Mouse (Mus musculus): Measurements from ENCODE around the gene Tenm4. TPM values are rescaled to one million over a fixed set of nuclear protein-coding genes. Genes with fewer than 3 reads are reported as not detected.

The Tenm4 gene
- polyA plus RNA-seq, 1 experiment from 2014 or later: 0.68 TPM

GRCm38 (mm10) chr7:96479139-96479538 is 308.1 kb downstream of the Tenm4 start:
- ATAC-seq: no peak
- Histone ChIP-seq H3K27ac (ENCODE audit: low read depth) (no peak overlapping the region), H3K4me2 (ENCODE audit: low read depth, low read length) (no peak overlapping the region), H3K9me3 (ENCODE audit: low read length) (no peaks in the 10 kb centered on the region), H3K9ac (replicated peaks) (no peak overlapping the region), H3K36me3 (replicated peaks; ENCODE audit: insufficient read depth, low read length) (no peaks in the 10 kb centered on the region), H3K4me1 (ENCODE audit: insufficient read depth) (no peaks in the 10 kb centered on the region), H3K27me3 (ENCODE audit: insufficient read depth, low read length) (no peaks in the 10 kb centered on the region), H3K4me3 (ENCODE audit: low read depth, low read length) (no peak overlapping the region)
- DNase-seq: no peak
- WGBS (ENCODE audit: insufficient replicate concordance): 51% methylated on average over 6 of the region's 6 CpGs
- TF ChIP-seq CTCF (IDR thresholded peaks at IDR 0.05; ENCODE audit: low read depth) (no peak), EP300 (IDR thresholded peaks at IDR 0.05; ENCODE audit: low read depth) (no peak)

GRCm38 (mm10) chr7:96480351-96480983 is 309.4 kb downstream of the Tenm4 start:
- ATAC-seq (no peak), DNase-seq (no peak)
- Histone ChIP-seq H3K27ac (ENCODE audit: low read depth) (no peak overlapping the region), H3K9me3 (ENCODE audit: low read length) (no peaks in the 10 kb centered on the region), H3K27me3 (ENCODE audit: insufficient read depth, low read length) (no peaks in the 10 kb centered on the region), H3K4me3 (ENCODE audit: low read depth, low read length) (no peak overlapping the region), H3K4me1 (ENCODE audit: insufficient read depth) (no peaks in the 10 kb centered on the region), H3K9ac (replicated peaks) (no peak overlapping the region), H3K4me2 (ENCODE audit: low read depth, low read length) (no peak overlapping the region), H3K36me3 (replicated peaks; ENCODE audit: insufficient read depth, low read length) (no peaks in the 10 kb centered on the region)
- 76% methylated on average over 9 of the region's 9 CpGs for WGBS (ENCODE audit: insufficient replicate concordance)
- TF ChIP-seq EP300 (IDR thresholded peaks at IDR 0.05; ENCODE audit: low read depth): no peak
- TF ChIP-seq CTCF (IDR thresholded peaks at IDR 0.05; ENCODE audit: low read depth): no peak

- DNase-seq (no peak), ATAC-seq (peak; percentile 48; the same call in 1 of the 2 replicates)
- no peaks in the 10 kb centered on the region for H3K36me3 ChIP-seq (replicated peaks; ENCODE audit: insufficient read depth, low read length)
- no peak overlapping the region for H3K27ac ChIP-seq (ENCODE audit: low read depth)
- 33% methylated on average over 8 of the region's 8 CpGs for WGBS (ENCODE audit: insufficient replicate concordance)
- H3K9me3 ChIP-seq (ENCODE audit: low read length): no peaks in the 10 kb centered on the region
- H3K4me3 ChIP-seq (ENCODE audit: low read depth, low read length): no peak overlapping the region
- TF ChIP-seq CTCF (IDR thresholded peaks at IDR 0.05; ENCODE audit: low read depth) (no peak), EP300 (IDR thresholded peaks at IDR 0.05; ENCODE audit: low read depth) (no peak)
- no peak overlapping the region for H3K9ac ChIP-seq (replicated peaks)
- no peak overlapping the region for H3K4me2 ChIP-seq (ENCODE audit: low read depth, low read length)
- no peaks in the 10 kb centered on the region for H3K27me3 ChIP-seq (ENCODE audit: insufficient read depth, low read length)
- no peaks in the 10 kb centered on the region for H3K4me1 ChIP-seq (ENCODE audit: insufficient read depth)
Measured at GRCm38 (mm10) chr7:96482953-96483352, 311.9 kb downstream of the Tenm4 start.

GRCm38 (mm10) chr7:96484006-96484581 is 313.0 kb downstream of the Tenm4 start:
- Histone ChIP-seq H3K4me2 (ENCODE audit: low read depth, low read length) (no peak overlapping the region), H3K9me3 (ENCODE audit: low read length) (no peaks in the 10 kb centered on the region), H3K27me3 (ENCODE audit: insufficient read depth, low read length) (no peaks in the 10 kb centered on the region), H3K4me1 (ENCODE audit: insufficient read depth) (no peaks in the 10 kb centered on the region), H3K4me3 (ENCODE audit: low read depth, low read length) (no peak overlapping the region), H3K36me3 (replicated peaks; ENCODE audit: insufficient read depth, low read length) (no peaks in the 10 kb centered on the region), H3K27ac (ENCODE audit: low read depth) (no peak overlapping the region), H3K9ac (replicated peaks) (no peak overlapping the region)
- DNase-seq: no peak
- TF ChIP-seq CTCF (IDR thresholded peaks at IDR 0.05; ENCODE audit: low read depth) (no peak), EP300 (IDR thresholded peaks at IDR 0.05; ENCODE audit: low read depth) (no peak)
- ATAC-seq: no peak
- 62% methylated on average over 1 of the region's 1 CpGs for WGBS (ENCODE audit: insufficient replicate concordance)

GRCm38 (mm10) chr7:96489348-96490076 is 318.5 kb downstream of the Tenm4 start:
- no peak overlapping the region for H3K4me3 ChIP-seq (ENCODE audit: low read depth, low read length)

GRCm38 (mm10) chr7:96491896-96492295 is 320.9 kb downstream of the Tenm4 start:
- H3K4me3 ChIP-seq (ENCODE audit: low read depth, low read length): no peak overlapping the region
- ATAC-seq (no peak), DNase-seq (no peak)
- TF ChIP-seq CTCF (IDR thresholded peaks at IDR 0.05; ENCODE audit: low read depth) (no peak), EP300 (IDR thresholded peaks at IDR 0.05; ENCODE audit: low read depth) (no peak)
- no peaks in the 10 kb centered on the region for H3K9me3 ChIP-seq (ENCODE audit: low read length)
- H3K9ac ChIP-seq (replicated peaks): no peak overlapping the region
- no peaks in the 10 kb centered on the region for H3K4me1 ChIP-seq (ENCODE audit: insufficient read depth)
- no peaks in the 10 kb centered on the region for H3K27me3 ChIP-seq (ENCODE audit: insufficient read depth, low read length)
- no peak overlapping the region for H3K27ac ChIP-seq (ENCODE audit: low read depth)
- no peaks in the 10 kb centered on the region for H3K36me3 ChIP-seq (replicated peaks; ENCODE audit: insufficient read depth, low read length)
- no peak overlapping the region for H3K4me2 ChIP-seq (ENCODE audit: low read depth, low read length)
- whole genome bisulfite sequencing (ENCODE audit: insufficient replicate concordance): 59% methylated on average over 2 of the region's 2 CpGs

More at GRCm38 (mm10) chr7:96489348-96490076, 318.5 kb downstream of the Tenm4 start:
- TF ChIP-seq CTCF (IDR thresholded peaks at IDR 0.05; ENCODE audit: low read depth) (no peak), EP300 (IDR thresholded peaks at IDR 0.05; ENCODE audit: low read depth) (no peak)
- H3K36me3 ChIP-seq (replicated peaks; ENCODE audit: insufficient read depth, low read length): no peaks in the 10 kb centered on the region
- no peak for ATAC-seq
- WGBS (ENCODE audit: insufficient replicate concordance): 74% methylated on average over 6 of the region's 6 CpGs
- DNase-seq: no peak
- no peak overlapping the region for H3K9ac ChIP-seq (replicated peaks)
- H3K9me3 ChIP-seq (ENCODE audit: low read length): no peaks in the 10 kb centered on the region
- H3K27ac ChIP-seq (ENCODE audit: low read depth): no peak overlapping the region
- no peak overlapping the region for H3K4me2 ChIP-seq (ENCODE audit: low read depth, low read length)
- no peaks in the 10 kb centered on the region for H3K4me1 ChIP-seq (ENCODE audit: insufficient read depth)
- no peaks in the 10 kb centered on the region for H3K27me3 ChIP-seq (ENCODE audit: insufficient read depth, low read length)

Measured in liver, postnatal 0 days (tissue).